Mouse (Mus musculus): ENCODE measurements around the gene Nrip2. TPM values are rescaled to one million over a fixed set of nuclear protein-coding genes. Genes with fewer than 3 reads are reported as not detected.
A peak's percentile ranks its signal among the peaks of the same experiment; 100 is the strongest.

Nrip2 gene
- polyA plus RNA-seq, 1 experiment = 0.45 TPM

DNA sequence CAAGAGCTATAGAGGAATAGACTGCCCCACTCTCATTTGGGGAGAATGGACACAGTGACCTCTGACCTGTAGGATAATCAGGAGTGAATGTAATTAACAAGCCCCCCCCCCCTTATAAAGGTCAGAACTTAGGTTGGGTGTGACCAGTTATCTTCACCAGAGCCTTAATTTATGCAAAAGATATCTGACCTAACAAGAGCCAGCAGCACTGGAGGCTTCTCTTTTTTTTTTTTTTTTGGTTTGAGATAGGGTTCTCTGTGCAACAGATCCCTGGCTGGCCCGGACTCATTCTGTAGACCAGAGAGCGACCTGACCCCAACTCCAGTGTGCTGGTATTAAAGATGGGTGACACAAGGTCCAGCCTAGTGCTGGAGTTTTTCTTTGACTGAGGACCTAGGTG is 30.2 kb downstream of the Nrip2 start:
- no peak overlapping the region for H3K4me3 ChIP-seq (replicated peaks; ENCODE audit: extremely low read depth, low read depth, low read length)
- WGBS = 98% methylated on average over 2 of the region's 2 CpGs

DNA sequence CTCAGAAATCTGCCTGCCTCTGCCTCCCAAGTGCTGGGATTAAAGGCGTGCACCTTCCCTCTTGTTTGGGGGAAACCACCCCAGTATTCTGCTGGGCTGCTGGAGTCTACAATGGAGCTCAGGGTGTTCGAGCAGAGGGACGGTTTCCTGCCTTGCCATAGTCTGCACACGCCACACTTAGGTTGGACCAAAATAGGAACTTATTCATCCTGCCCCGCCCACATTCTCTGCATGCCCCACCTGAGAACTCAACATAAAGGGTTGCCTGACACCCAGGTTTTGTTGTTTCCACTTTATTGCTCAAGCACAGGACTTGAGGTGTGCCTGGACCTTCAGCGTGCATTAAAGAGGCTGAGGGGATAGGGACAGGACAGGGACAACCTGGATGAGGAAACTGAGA is 30.7 kb downstream of the Nrip2 start:
- DNase-seq = no peak
- no peak for TF ChIP-seq POLR2A (IDR thresholded peaks at IDR 0.05; ENCODE audit: borderline replicate concordance, extremely low read depth, low read depth, low read length)
- TF ChIP-seq CTCF (IDR thresholded peaks at IDR 0.05; ENCODE audit: insufficient read depth, low read length) = no peak
- 64% methylated on average over 6 of the region's 6 CpGs for WGBS

More for the DNA sequence above, 30.2 kb downstream of the Nrip2 start:
- peaks cover 3% of the 10 kb centered on the region; the same call in 1 of the 2 replicates for H3K4me1 ChIP-seq (ENCODE audit: control insufficient read depth, insufficient read depth, low read length)
- DNase-seq = no peak
- no peak for TF ChIP-seq POLR2A (IDR thresholded peaks at IDR 0.05; ENCODE audit: borderline replicate concordance, extremely low read depth, low read depth, low read length)
- TF ChIP-seq CTCF (IDR thresholded peaks at IDR 0.05; ENCODE audit: insufficient read depth, low read length) = no peak

DNA sequence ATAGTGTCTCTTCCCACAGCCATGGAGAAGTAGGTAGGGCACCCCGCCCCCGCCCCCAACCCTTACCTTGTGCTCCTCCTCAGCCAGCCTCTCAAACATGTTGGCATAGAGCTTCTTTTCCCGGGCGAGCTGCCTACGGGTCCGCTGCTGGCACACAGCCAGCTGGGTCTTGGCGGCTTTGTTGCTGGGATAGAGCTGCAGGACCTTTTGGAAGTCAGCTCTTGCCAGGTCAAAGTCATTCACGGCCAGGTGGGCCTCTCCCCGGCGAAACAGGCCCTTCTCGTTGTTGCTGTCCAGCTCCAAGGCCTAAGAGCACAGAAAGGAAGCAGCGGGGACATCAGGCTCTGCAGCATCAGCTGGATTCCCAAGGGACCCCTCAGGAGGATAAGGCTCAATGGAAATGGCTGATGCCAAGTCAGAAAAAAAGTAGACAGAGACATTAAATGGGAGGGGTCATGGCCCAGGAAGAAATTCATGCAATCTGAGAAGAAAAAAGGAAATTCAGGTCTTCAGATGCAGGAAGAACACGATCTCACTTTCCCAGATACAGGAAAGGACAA is 33.3 kb downstream of the Nrip2 start:
- TF ChIP-seq POLR2A (IDR thresholded peaks at IDR 0.05; ENCODE audit: borderline replicate concordance, extremely low read depth, low read depth, low read length) (no peak), CTCF (IDR thresholded peaks at IDR 0.05; ENCODE audit: insufficient read depth, low read length) (no peak)
- no peak for DNase-seq
- Histone ChIP-seq H3K4me1 (ENCODE audit: control insufficient read depth, insufficient read depth, low read length) (peaks cover 12% of the 10 kb centered on the region; the same call in 1 of the 2 replicates), H3K4me3 (replicated peaks; ENCODE audit: extremely low read depth, low read depth, low read length) (no peak overlapping the region)
- WGBS = 70% methylated on average over 13 of the region's 13 CpGs

More for the DNA sequence above, 30.7 kb downstream of the Nrip2 start:
- Histone ChIP-seq H3K4me1 (ENCODE audit: control insufficient read depth, insufficient read depth, low read length) (peaks cover 3% of the 10 kb centered on the region; the same call in 1 of the 2 replicates), H3K4me3 (replicated peaks; ENCODE audit: extremely low read depth, low read depth, low read length) (no peak overlapping the region)

- H3K4me1 ChIP-seq (ENCODE audit: control insufficient read depth, insufficient read depth, low read length) = peaks cover 12% of the 10 kb centered on the region; the same call in 1 of the 2 replicates
- H3K4me3 ChIP-seq (replicated peaks; ENCODE audit: extremely low read depth, low read depth, low read length) = no peak overlapping the region
- 79% methylated on average over 13 of the region's 13 CpGs for WGBS
- no peak for DNase-seq
- no peak for TF ChIP-seq POLR2A (IDR thresholded peaks at IDR 0.05; ENCODE audit: borderline replicate concordance, extremely low read depth, low read depth, low read length)
- no peak for TF ChIP-seq CTCF (IDR thresholded peaks at IDR 0.05; ENCODE audit: insufficient read depth, low read length)
These were observed 34.5 kb downstream of the Nrip2 start for GRCm38 (mm10) chr6:128433566-128433965.

DNA sequence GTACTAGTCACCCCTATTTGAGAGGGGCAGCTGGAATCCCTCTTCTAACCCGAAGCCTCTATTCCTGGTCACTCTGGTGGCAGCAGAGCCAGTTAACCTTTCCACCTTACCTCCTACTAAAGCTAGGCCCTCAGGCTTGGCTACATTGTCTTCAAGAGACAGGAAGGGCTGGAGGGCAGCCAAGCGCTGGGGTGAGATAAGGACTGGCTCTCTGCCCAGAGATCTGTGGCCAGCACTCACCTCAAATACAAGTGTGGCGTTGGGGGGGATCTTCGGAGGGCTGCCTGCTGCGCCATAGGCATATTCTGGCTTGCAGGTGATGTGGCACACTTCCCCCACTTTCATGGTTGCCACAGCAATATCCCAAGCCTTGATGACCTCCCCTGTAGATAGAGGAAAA is 36.4 kb downstream of the Nrip2 start:
- no peak overlapping the region for H3K4me3 ChIP-seq (replicated peaks; ENCODE audit: extremely low read depth, low read depth, low read length)
- 24% methylated on average over 5 of the region's 5 CpGs for WGBS
- no peak for TF ChIP-seq CTCF (IDR thresholded peaks at IDR 0.05; ENCODE audit: insufficient read depth, low read length)
- no peak for TF ChIP-seq POLR2A (IDR thresholded peaks at IDR 0.05; ENCODE audit: borderline replicate concordance, extremely low read depth, low read depth, low read length)
- peaks cover 13% of the 10 kb centered on the region for H3K4me1 ChIP-seq (ENCODE audit: control insufficient read depth, insufficient read depth, low read length)
- DNase-seq = peak; percentile 80

DNA sequence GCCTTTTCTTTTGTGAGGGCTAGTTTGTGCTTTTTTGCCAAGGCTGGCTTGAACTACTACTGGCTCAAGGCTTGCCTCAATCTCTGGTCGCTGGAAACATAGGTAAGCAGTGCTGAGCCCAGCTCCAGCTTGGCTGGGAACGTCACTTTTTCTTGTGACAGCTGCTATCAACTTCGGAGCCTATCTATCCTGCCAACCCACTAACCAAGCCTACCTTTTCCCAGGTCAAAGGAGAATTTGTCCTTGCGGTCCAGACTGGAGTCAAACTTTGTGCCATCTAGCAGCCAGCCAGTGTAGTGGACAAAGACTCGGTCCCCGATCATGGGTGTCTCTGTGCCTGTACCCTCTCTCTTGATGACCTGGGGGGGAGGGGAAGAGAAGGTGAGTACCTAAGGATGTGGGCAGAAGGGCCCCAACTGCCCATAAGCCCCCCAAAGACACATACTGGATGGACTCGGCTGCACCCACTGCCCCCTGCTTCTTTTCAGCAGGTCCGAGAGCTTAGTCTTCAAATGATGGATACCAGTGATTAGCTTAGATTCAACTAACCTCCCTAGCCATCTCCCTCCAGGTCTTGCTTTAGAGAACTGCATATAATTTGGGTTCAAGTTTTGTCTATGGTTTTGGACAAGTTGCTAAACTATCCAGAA is 37.4 kb downstream of the Nrip2 start:
- no peak overlapping the region for H3K4me3 ChIP-seq (replicated peaks; ENCODE audit: extremely low read depth, low read depth, low read length)
- TF ChIP-seq CTCF (IDR thresholded peaks at IDR 0.05; ENCODE audit: insufficient read depth, low read length) (no peak), POLR2A (IDR thresholded peaks at IDR 0.05; ENCODE audit: borderline replicate concordance, extremely low read depth, low read depth, low read length) (no peak)
- no peak for DNase-seq

GRCm38 (mm10) chr6:128437288-128437687 is 38.2 kb downstream of the Nrip2 start:
- WGBS = 12% methylated on average over 10 of the region's 10 CpGs
- no peak for DNase-seq
- TF ChIP-seq POLR2A (IDR thresholded peaks at IDR 0.05; ENCODE audit: borderline replicate concordance, extremely low read depth, low read depth, low read length) (no peak), CTCF (IDR thresholded peaks at IDR 0.05; ENCODE audit: insufficient read depth, low read length) (no peak)
- H3K4me3 ChIP-seq (replicated peaks; ENCODE audit: extremely low read depth, low read depth, low read length) = peak overlapping the region; percentile 70
- H3K4me1 ChIP-seq (ENCODE audit: control insufficient read depth, insufficient read depth, low read length) = peaks cover 13% of the 10 kb centered on the region

More for the DNA sequence above, 37.4 kb downstream of the Nrip2 start:
- WGBS = 80% methylated on average over 8 of the region's 8 CpGs
- peaks cover 13% of the 10 kb centered on the region for H3K4me1 ChIP-seq (ENCODE audit: control insufficient read depth, insufficient read depth, low read length)

- TF ChIP-seq CTCF (IDR thresholded peaks at IDR 0.05; ENCODE audit: insufficient read depth, low read length) (no peak), POLR2A (IDR thresholded peaks at IDR 0.05; ENCODE audit: borderline replicate concordance, extremely low read depth, low read depth, low read length) (0 out of 2 replicates have a peak, but pooled peaks have one; percentile 22)
- peak overlapping the region; percentile 70 for H3K4me3 ChIP-seq (replicated peaks; ENCODE audit: extremely low read depth, low read depth, low read length)
- H3K4me1 ChIP-seq (ENCODE audit: control insufficient read depth, insufficient read depth, low read length) = peaks cover 13% of the 10 kb centered on the region
- DNase-seq = peak; percentile 76
- whole genome bisulfite sequencing = under 1% methylated on average over 52 of the region's 52 CpGs
These were observed 38.7 kb downstream of the Nrip2 start for GRCm38 (mm10) chr6:128437731-128438316.

DNA sequence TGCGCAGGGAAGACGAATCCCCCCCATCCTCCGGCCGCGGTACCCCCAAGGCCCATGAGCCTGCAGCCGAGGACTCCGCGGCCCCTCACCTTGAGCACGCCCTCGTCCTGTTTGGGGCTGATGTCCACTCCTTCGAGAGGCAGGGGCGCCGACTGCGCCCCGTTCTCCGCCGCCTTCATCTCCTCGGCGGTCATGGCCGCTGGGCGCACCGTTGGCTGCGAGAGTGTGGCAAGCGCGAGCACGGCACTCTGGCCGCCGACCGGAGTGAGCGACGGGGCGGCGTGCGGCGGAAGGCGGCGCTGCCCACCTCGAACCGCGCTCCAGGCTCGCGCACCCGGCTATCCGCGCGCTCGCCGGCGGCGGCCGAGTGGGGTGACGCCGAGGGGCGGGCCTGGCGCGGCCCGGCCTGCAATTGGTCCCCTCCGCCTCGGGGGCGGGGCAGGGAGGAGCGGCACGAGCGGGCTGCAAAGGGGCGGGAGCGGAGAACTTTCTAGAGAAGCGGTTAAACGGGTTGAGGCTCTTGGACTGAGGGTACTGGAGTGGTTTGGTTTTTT is 39.3 kb downstream of the Nrip2 start, which contains the start of gene Fkbp4:
TSS of gene Fkbp4 (minus strand) at position 361 of the 554 bp plus-strand sequence.
- peak; percentile 93 for DNase-seq
- H3K4me3 ChIP-seq (replicated peaks; ENCODE audit: extremely low read depth, low read depth, low read length) = peak within 1 kb of the TSS; percentile 70
- TF ChIP-seq POLR2A (IDR thresholded peaks at IDR 0.05; ENCODE audit: borderline replicate concordance, extremely low read depth, low read depth, low read length) = peak; percentile 87; the same call in 1 of the 2 replicates
- no peak for TF ChIP-seq CTCF (IDR thresholded peaks at IDR 0.05; ENCODE audit: insufficient read depth, low read length)
- peaks cover 13% of the 10 kb centered on the region for H3K4me1 ChIP-seq (ENCODE audit: control insufficient read depth, insufficient read depth, low read length)
- 1% methylated on average over 59 of the region's 67 CpGs for WGBS

Measured in lung, adult 2 months (tissue).